Comparison of ENCODE assay signal across 9 mouse cellular contexts in the genomic region with DNA sequence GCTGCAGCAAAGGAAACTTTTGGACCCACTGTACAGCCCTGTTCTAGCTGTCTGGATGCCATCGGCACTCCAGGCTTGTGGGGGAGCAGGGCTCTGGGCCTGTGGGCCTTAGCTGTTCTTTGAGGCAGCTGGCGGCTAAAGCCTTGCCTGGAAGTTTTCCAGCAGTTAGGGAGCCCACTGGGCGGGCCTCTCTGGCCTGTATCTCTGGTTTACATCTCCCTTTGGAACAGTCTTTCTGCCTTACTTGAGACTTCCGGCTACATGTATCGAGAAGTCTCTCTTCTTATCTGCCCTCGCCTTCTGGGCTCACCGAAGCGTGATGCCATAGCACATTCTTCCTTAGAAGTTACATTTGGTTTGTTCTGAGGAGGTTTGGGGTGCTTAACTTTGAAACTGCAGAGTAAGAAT.
DNase-seq lines count a peak whose midpoint lies in the region; ATAC-seq and TF ChIP-seq lines count a peak whose summit lies in the region.
"Had no signal": no experiment of that assay in that cellular context is flagged by ENCODE, and none has a peak within 500 bp of the region (broad histone marks: within the 10 kb centered on the region; RNA-seq: fewer than 3 reads in every experiment).

No protein-coding gene starts in this region.

- no peak for TF ChIP-seq POLR2A in bone marrow, adult 2 months (IDR thresholded peaks at IDR 0.05; ENCODE audit: borderline replicate concordance, control insufficient read depth, low read depth, low read length)

- H3K4me1 ChIP-seq in hindbrain, embryonic 10.5 days (replicated peaks) = peaks cover 20% of the 10 kb centered on the region
- peaks cover 1% of the 10 kb centered on the region; the same call in 1 of the 2 replicates for H3K4me1 ChIP-seq in hindbrain, embryonic 11.5 days (replicated peaks; ENCODE audit: control insufficient read depth, insufficient read depth, low read length)
- H3K4me1 ChIP-seq in bone marrow, adult 2 months (ENCODE audit: control insufficient read depth, insufficient read depth, low read length) = peaks cover 3% of the 10 kb centered on the region; the same call in 1 of the 2 replicates
- H3K4me1 ChIP-seq in embryonic facial prominence, embryonic 13.5 days = peaks cover 55% of the 10 kb centered on the region
- peaks cover 26% of the 10 kb centered on the region for H3K4me1 ChIP-seq in lung, embryonic 16.5 days (replicated peaks; ENCODE audit: control insufficient read depth, insufficient read depth, low read length)

- H3K4me2 ChIP-seq in hindbrain, embryonic 11.5 days (replicated peaks; ENCODE audit: low read depth, low read length) = no peak overlapping the region
- H3K4me2 ChIP-seq in embryonic facial prominence, embryonic 13.5 days = no peak overlapping the region
- no peak overlapping the region for H3K4me2 ChIP-seq in lung, embryonic 16.5 days (ENCODE audit: low read depth, low read length)

- no peak overlapping the region for H3K4me3 ChIP-seq in hindbrain, embryonic 10.5 days
- H3K4me3 ChIP-seq in hindbrain, embryonic 11.5 days (ENCODE audit: low read depth, low read length) = no peak overlapping the region
- no peak overlapping the region for H3K4me3 ChIP-seq in bone marrow, adult 2 months (replicated peaks; ENCODE audit: control insufficient read depth, low read depth, low read length)
- H3K4me3 ChIP-seq in embryonic facial prominence, embryonic 13.5 days = no peak overlapping the region
- H3K4me3 ChIP-seq in lung, embryonic 16.5 days (ENCODE audit: low read length) = no peak overlapping the region

- ATAC-seq in hindbrain, embryonic 11.5 days (ENCODE audit: low FRiP score) = no peak
- ATAC-seq in embryonic facial prominence, embryonic 13.5 days (ENCODE audit: insufficient number of reproducible peaks, insufficient read depth, low FRiP score, low TSS enrichment, low read depth) = peak; percentile 65; the same call in 1 of the 2 replicates
- peak; percentile 70 for ATAC-seq in lung, embryonic 16.5 days (ENCODE audit: low read depth)
- ATAC-seq: Patski had no signal

- 83% methylated on average over 8 of the region's 8 CpGs for WGBS in hindbrain, embryonic 10.5 days
- 81% methylated on average over 8 of the region's 8 CpGs for WGBS in hindbrain, embryonic 11.5 days
- 60% methylated on average over 8 of the region's 8 CpGs for WGBS in bone marrow, adult 2 months
- 46% methylated on average over 8 of the region's 8 CpGs for WGBS in embryonic facial prominence, embryonic 13.5 days
- 20% methylated on average over 8 of the region's 8 CpGs for WGBS in lung, embryonic 16.5 days

- H3K36me3 ChIP-seq in hindbrain, embryonic 10.5 days = no peaks in the 10 kb centered on the region
- H3K36me3 ChIP-seq in hindbrain, embryonic 11.5 days (ENCODE audit: control insufficient read depth, insufficient read depth, low read length) = no peaks in the 10 kb centered on the region
- no peaks in the 10 kb centered on the region for H3K36me3 ChIP-seq in embryonic facial prominence, embryonic 13.5 days
- 0 out of 2 replicates have a peak, but pooled peaks cover 2% of the 10 kb centered on the region for H3K36me3 ChIP-seq in lung, embryonic 16.5 days (ENCODE audit: control insufficient read depth, insufficient read depth, low read length)

- peaks cover 6% of the 10 kb centered on the region; the same call in 1 of the 2 replicates for H3K9me3 ChIP-seq in hindbrain, embryonic 10.5 days
- no peaks in the 10 kb centered on the region for H3K9me3 ChIP-seq in hindbrain, embryonic 11.5 days (ENCODE audit: control insufficient read depth, low read length)
- H3K9me3 ChIP-seq in embryonic facial prominence, embryonic 13.5 days = no peaks in the 10 kb centered on the region
- H3K9me3 ChIP-seq in lung, embryonic 16.5 days (ENCODE audit: control insufficient read depth, low read length) = 0 out of 2 replicates have a peak, but pooled peaks cover 2% of the 10 kb centered on the region

- no peak for TF ChIP-seq CTCF in bone marrow, adult 2 months (IDR thresholded peaks at IDR 0.05; ENCODE audit: control insufficient read depth, insufficient read depth, low read length)

- no peak for DNase-seq in hindbrain, embryonic 10.5 days (ENCODE audit: low spot score)
- DNase-seq in hindbrain, embryonic 11.5 days (ENCODE audit: low spot score) = no peak
- DNase-seq in adrenal gland, adult 2 months = no peak
- DNase-seq in frontal cortex, postnatal 36 days (ENCODE audit: low spot score in 2 of 2) = no peak
- DNase-seq in right cerebral cortex, postnatal 4 days = no peak

- no peak overlapping the region for H3K9ac ChIP-seq in hindbrain, embryonic 11.5 days (ENCODE audit: low read depth, low read length)
- no peak overlapping the region for H3K9ac ChIP-seq in embryonic facial prominence, embryonic 13.5 days
- H3K9ac ChIP-seq in lung, embryonic 16.5 days (ENCODE audit: low read length) = no peak overlapping the region

- H3K27ac ChIP-seq in hindbrain, embryonic 10.5 days = 0 out of 2 replicates have a peak overlapping the region, but pooled peaks have one; percentile 6
- H3K27ac ChIP-seq in hindbrain, embryonic 11.5 days (ENCODE audit: low read depth, low read length) = no peak overlapping the region
- H3K27ac ChIP-seq in bone marrow, adult 2 months (ENCODE audit: control insufficient read depth, insufficient read depth, low read depth, low read length, poor library complexity) = peak overlapping the region; percentile 76
- H3K27ac ChIP-seq in embryonic facial prominence, embryonic 13.5 days = peak overlapping the region; percentile 69
- H3K27ac ChIP-seq in lung, embryonic 16.5 days (ENCODE audit: low read length) = peak overlapping the region; percentile 28; the same call in 1 of the 2 replicates

- no peaks in the 10 kb centered on the region for H3K27me3 ChIP-seq in hindbrain, embryonic 10.5 days (ENCODE audit: insufficient read depth, poor library complexity, severe bottlenecking)
- no peaks in the 10 kb centered on the region for H3K27me3 ChIP-seq in hindbrain, embryonic 11.5 days (ENCODE audit: control insufficient read depth, insufficient read depth, low read length)
- H3K27me3 ChIP-seq in embryonic facial prominence, embryonic 13.5 days = peaks cover 3% of the 10 kb centered on the region; the same call in 1 of the 2 replicates
- H3K27me3 ChIP-seq in lung, embryonic 16.5 days (ENCODE audit: control insufficient read depth, insufficient read depth, low read depth, low read length) = no peaks in the 10 kb centered on the region
- H3K27me3 ChIP-seq: Patski had no signal
